Mouse (Mus musculus) layer of hippocampus, postnatal 14 days (tissue): ENCODE data around the gene Rflna. TPM values are rescaled to one million over a fixed set of nuclear protein-coding genes. Genes with fewer than 3 reads are reported as not detected.

Experiments
- DNase-seq, 2 experiments: peaks; one replicate each; pipeline ENCODE4 v3.0.0; 2021 to 2022; ENCODE audit warnings: low spot score in 2 of 2, mixed read lengths in 1 of 2
- total RNA-seq, 2 experiments: library from RNA; stranded (reverse); gene quantifications; 2 replicates each; pipeline ENCODE4 v1.2.3; 2021

Rflna gene
- total RNA-seq, 2 experiments from 2014 or later, result 0.97 to 1.6 TPM

GRCm38 (mm10) chr5:125052237-125052602 lies 49.2 kb downstream of the Rflna start:
- no peak for DNase-seq

GRCm38 (mm10) chr5:125052603-125053488 lies 49.8 kb downstream of the Rflna start:
- peak in 1 of 2 experiments; percentile 43 for DNase-seq

- DNase-seq, result no peak
Measured at GRCm38 (mm10) chr5:125053661-125054060, 50.6 kb downstream of the Rflna start.

GRCm38 (mm10) chr5:125055901-125056300 lies 52.9 kb downstream of the Rflna start:
- DNase-seq, result no peak

GRCm38 (mm10) chr5:125056331-125056695 lies 53.3 kb downstream of the Rflna start:
- DNase-seq, result no peak

GRCm38 (mm10) chr5:125056696-125057554 lies 53.9 kb downstream of the Rflna start:
- DNase-seq, result no peak

- no peak for DNase-seq
Measured at GRCm38 (mm10) chr5:125057555-125058266, 54.7 kb downstream of the Rflna start.

- peak; percentile 61 to 71 for DNase-seq
Measured at GRCm38 (mm10) chr5:125058267-125058668, 55.2 kb downstream of the Rflna start.

Other genes with a start within 250 kb of the Rflna start
- gene Ccdc92, start 140.8 kb upstream of the Rflna start, total RNA-seq, result 10 to 100 TPM; 45.9 to 49.2 TPM
- gene Zfp664, start 140.5 kb upstream of the Rflna start, total RNA-seq, result 10 to 100 TPM; 58.3 to 58.8 TPM
- 100 to 1,000 TPM; 238 to 254 TPM for gene Ncor2, start 176.0 kb downstream of the Rflna start, total RNA-seq